Mouse (Mus musculus): ENCODE results near the gene Fry. TPM values are rescaled to one million over a fixed set of nuclear protein-coding genes. Genes with fewer than 3 reads are reported as not detected.
A peak's percentile ranks its signal among the peaks of the same experiment; 100 is the strongest.

Gene Fry
- polyA plus RNA-seq, 1 experiment from 2014 or later = 5.5 TPM

DNA sequence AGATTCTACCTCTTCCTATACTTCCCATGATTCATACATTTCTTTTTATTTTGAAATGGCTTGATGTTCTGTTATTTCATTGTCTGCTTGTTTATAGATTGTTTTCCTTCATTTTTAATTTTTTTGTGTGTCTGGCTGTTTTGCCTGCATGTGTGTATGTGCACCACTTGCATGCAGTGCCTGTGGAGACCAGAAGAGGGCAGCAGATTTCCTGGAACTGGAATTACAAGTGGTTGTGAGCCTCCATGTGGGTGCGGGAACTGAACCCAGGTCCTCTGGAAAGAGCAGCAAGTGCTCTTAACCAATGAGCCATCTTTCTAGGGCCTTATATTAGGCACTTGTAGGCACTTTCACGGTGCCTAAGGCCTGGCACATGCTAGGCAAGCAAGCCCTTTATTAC lies 314.5 kb downstream of the Fry start:
- peak; percentile 45 for TF ChIP-seq CTCF (IDR thresholded peaks at IDR 0.05; ENCODE audit: low read depth)
- ATAC-seq (ENCODE audit: insufficient read depth) = no peak
- H3K4me1 ChIP-seq (ENCODE audit: insufficient read depth) = no peaks in the 10 kb centered on the region
- H3K27ac ChIP-seq (ENCODE audit: low read depth) = no peak overlapping the region
- WGBS = 96% methylated on average over 2 of the region's 2 CpGs
- H3K4me2 ChIP-seq = no peak overlapping the region
- no peak for DNase-seq
- H3K9me3 ChIP-seq (ENCODE audit: low read depth, low read length) = no peaks in the 10 kb centered on the region
- H3K27me3 ChIP-seq (ENCODE audit: insufficient read depth, low read length) = no peaks in the 10 kb centered on the region; the same call in 1 of the 2 replicates
- no peak overlapping the region for H3K9ac ChIP-seq
- H3K4me3 ChIP-seq (ENCODE audit: low read depth, low read length) = no peak overlapping the region
- no peaks in the 10 kb centered on the region for H3K36me3 ChIP-seq (ENCODE audit: insufficient read depth)

DNA sequence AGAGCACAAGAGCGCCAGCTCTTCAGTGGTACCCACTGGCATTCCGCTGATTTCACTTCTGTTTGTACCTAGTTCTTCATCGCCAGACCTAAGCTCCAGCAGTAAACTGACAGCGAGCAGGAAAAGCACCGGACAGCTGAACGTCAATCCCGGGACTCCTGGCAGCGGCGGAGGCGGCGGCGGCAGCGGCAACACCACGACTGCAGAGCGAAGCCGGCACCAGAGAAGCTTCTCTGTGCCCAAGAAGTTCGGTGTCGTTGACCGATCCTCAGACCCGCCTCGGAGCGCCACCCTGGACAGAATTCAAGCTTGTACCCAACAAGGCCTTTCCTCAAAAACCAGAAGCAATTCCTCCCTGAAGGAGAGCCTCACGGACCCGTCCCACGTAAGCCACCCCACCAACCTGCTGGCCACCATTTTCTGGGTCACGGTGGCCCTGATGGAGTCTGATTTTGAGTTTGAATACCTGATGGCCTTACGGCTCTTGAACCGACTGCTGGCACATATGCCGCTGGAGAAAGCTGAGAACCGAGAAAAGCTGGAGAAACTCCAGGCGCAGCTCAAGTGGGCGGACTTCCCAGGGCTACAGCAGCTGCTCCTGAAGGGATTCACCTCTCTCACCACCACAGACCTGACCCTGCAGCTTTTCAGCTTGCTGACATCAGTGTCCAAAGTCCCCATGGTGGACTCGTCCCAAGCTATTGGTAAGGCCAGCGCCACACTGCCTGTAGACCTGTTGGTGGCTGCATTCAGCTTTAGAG lies 318.4 kb downstream of the Fry start:
- H3K9ac ChIP-seq = peak overlapping the region; percentile 45; the same call in 1 of the 2 replicates
- 23% methylated on average over 34 of the region's 34 CpGs for WGBS
- peak overlapping the region; percentile 30 for H3K4me3 ChIP-seq (ENCODE audit: low read depth, low read length)
- peak overlapping the region; percentile 64 for H3K4me2 ChIP-seq
- ATAC-seq (ENCODE audit: insufficient read depth) (no peak), DNase-seq (peak; percentile 40)
- no peaks in the 10 kb centered on the region for H3K36me3 ChIP-seq (ENCODE audit: insufficient read depth)
- H3K4me1 ChIP-seq (ENCODE audit: insufficient read depth) = no peaks in the 10 kb centered on the region
- H3K9me3 ChIP-seq (ENCODE audit: low read depth, low read length) = no peaks in the 10 kb centered on the region
- H3K27me3 ChIP-seq (ENCODE audit: insufficient read depth, low read length) = no peaks in the 10 kb centered on the region; the same call in 1 of the 2 replicates
- no peak for TF ChIP-seq CTCF (IDR thresholded peaks at IDR 0.05; ENCODE audit: low read depth)
- no peak overlapping the region for H3K27ac ChIP-seq (ENCODE audit: low read depth)

GRCm38 (mm10) chr5:150441690-150442089 lies 323.2 kb downstream of the Fry start:
- no peak overlapping the region for H3K9ac ChIP-seq
- no peaks in the 10 kb centered on the region for H3K27me3 ChIP-seq (ENCODE audit: insufficient read depth, low read length)
- no peaks in the 10 kb centered on the region for H3K36me3 ChIP-seq (ENCODE audit: insufficient read depth)
- 37% methylated on average over 7 of the region's 7 CpGs for WGBS
- no peaks in the 10 kb centered on the region for H3K9me3 ChIP-seq (ENCODE audit: low read depth, low read length)
- H3K4me3 ChIP-seq (ENCODE audit: low read depth, low read length) = no peak overlapping the region
- H3K4me1 ChIP-seq (ENCODE audit: insufficient read depth) = no peaks in the 10 kb centered on the region
- peak; percentile 83 for TF ChIP-seq CTCF (IDR thresholded peaks at IDR 0.05; ENCODE audit: low read depth)
- H3K27ac ChIP-seq (ENCODE audit: low read depth) = no peak overlapping the region
- DNase-seq (peak; percentile 88), ATAC-seq (ENCODE audit: insufficient read depth) (no peak)
- no peak overlapping the region for H3K4me2 ChIP-seq

GRCm38 (mm10) chr5:150451281-150452003 lies 333.0 kb downstream of the Fry start:
- ATAC-seq (ENCODE audit: insufficient read depth) = no peak
- H3K27ac ChIP-seq (ENCODE audit: low read depth) = no peak overlapping the region

GRCm38 (mm10) chr5:150452004-150452626 lies 333.7 kb downstream of the Fry start:
- Histone ChIP-seq H3K36me3 (ENCODE audit: insufficient read depth) (0 out of 2 replicates have a peak, but pooled peaks cover 2% of the 10 kb centered on the region), H3K9me3 (ENCODE audit: low read depth, low read length) (peaks cover 5% of the 10 kb centered on the region; the same call in 1 of the 2 replicates), H3K27me3 (ENCODE audit: insufficient read depth, low read length) (no peaks in the 10 kb centered on the region), H3K9ac (no peak overlapping the region), H3K4me2 (no peak overlapping the region), H3K27ac (ENCODE audit: low read depth) (no peak overlapping the region), H3K4me3 (ENCODE audit: low read depth, low read length) (no peak overlapping the region), H3K4me1 (ENCODE audit: insufficient read depth) (no peaks in the 10 kb centered on the region)
- ATAC-seq (ENCODE audit: insufficient read depth) (no peak), DNase-seq (no peak)
- 41% methylated on average over 1 of the region's 1 CpGs for WGBS
- peak; percentile 14; the same call in 1 of the 2 replicates for TF ChIP-seq CTCF (IDR thresholded peaks at IDR 0.05; ENCODE audit: low read depth)

More at GRCm38 (mm10) chr5:150451281-150452003, 333.0 kb downstream of the Fry start:
- no peak overlapping the region for H3K4me2 ChIP-seq
- H3K4me1 ChIP-seq (ENCODE audit: insufficient read depth) = no peaks in the 10 kb centered on the region
- H3K9ac ChIP-seq = no peak overlapping the region
- WGBS = 73% methylated on average over 9 of the region's 9 CpGs
- peaks cover 5% of the 10 kb centered on the region; the same call in 1 of the 2 replicates for H3K9me3 ChIP-seq (ENCODE audit: low read depth, low read length)
- no peak overlapping the region for H3K4me3 ChIP-seq (ENCODE audit: low read depth, low read length)
- 0 out of 2 replicates have a peak, but pooled peaks cover 2% of the 10 kb centered on the region for H3K36me3 ChIP-seq (ENCODE audit: insufficient read depth)
- DNase-seq = no peak
- no peaks in the 10 kb centered on the region for H3K27me3 ChIP-seq (ENCODE audit: insufficient read depth, low read length)
- no peak for TF ChIP-seq CTCF (IDR thresholded peaks at IDR 0.05; ENCODE audit: low read depth)

DNA sequence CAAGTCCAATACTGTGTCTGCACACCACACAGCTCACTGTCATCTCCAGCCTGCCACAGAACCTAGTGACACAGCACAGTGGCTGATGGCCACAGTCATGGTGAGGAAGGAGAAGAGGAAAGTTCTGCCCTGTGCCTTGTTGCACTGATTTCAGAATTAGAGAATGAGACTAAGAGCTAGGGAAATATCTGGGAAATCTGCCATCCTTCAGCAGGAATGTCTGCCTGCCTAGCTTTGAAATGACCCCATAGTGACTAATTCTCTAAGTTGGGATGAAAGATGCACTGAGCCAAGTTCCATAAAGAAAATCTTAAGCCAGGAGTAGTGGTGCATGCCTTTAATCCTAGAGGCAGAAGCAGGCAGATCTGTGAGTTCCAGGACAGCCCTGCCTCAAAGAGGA lies 334.2 kb downstream of the Fry start:
- ATAC-seq (ENCODE audit: insufficient read depth) (no peak), DNase-seq (no peak)
- H3K9me3 ChIP-seq (ENCODE audit: low read depth, low read length) = peaks cover 5% of the 10 kb centered on the region; the same call in 1 of the 2 replicates
- H3K9ac ChIP-seq = no peak overlapping the region
- no peak for TF ChIP-seq CTCF (IDR thresholded peaks at IDR 0.05; ENCODE audit: low read depth)
- no peak overlapping the region for H3K4me2 ChIP-seq
- no peak overlapping the region for H3K27ac ChIP-seq (ENCODE audit: low read depth)
- no peaks in the 10 kb centered on the region for H3K27me3 ChIP-seq (ENCODE audit: insufficient read depth, low read length)
- no peaks in the 10 kb centered on the region for H3K4me1 ChIP-seq (ENCODE audit: insufficient read depth)
- 0 out of 2 replicates have a peak, but pooled peaks cover 2% of the 10 kb centered on the region for H3K36me3 ChIP-seq (ENCODE audit: insufficient read depth)
- no peak overlapping the region for H3K4me3 ChIP-seq (ENCODE audit: low read depth, low read length)

Measured in lung, embryonic 14.5 days (tissue).